Mouse (Mus musculus) heart, postnatal 0 days (tissue): ENCODE measurements around the gene Epha8.

ENCODE experiments used
- CTCF ChIP-seq: IDR thresholded peaks from 2 replicates; pipeline ENCODE4 v1.5.1; 2016; ENCODE audit warnings: antibody characterized with exemption, control low read depth, low read depth
- EP300 ChIP-seq: IDR thresholded peaks from 2 replicates; pipeline ENCODE4 v1.6.1; 2016; ENCODE audit warnings: antibody characterized with exemption, low read depth

GRCm38 (mm10) chr4:136934746-136935613 is 21.6 kb downstream of the Epha8 start:
- TF ChIP-seq CTCF (no peak), EP300 (no peak)
